Mouse (Mus musculus) activated CD4-positive, CD25-positive, alpha-beta regulatory T cell, adult 4 months (primary cell): ENCODE data around the gene Zfp385a. TPM values are rescaled to one million over a fixed set of nuclear protein-coding genes. Genes with fewer than 3 reads are reported as not detected.

Source experiments
- ATAC-seq: one replicate; pipeline ENCODE4 v1.8.0; 2017
- polyA plus RNA-seq, 2 experiments: library from polyadenylated mRNA; unstranded; fragments of 100-300 nt; shearing (Covaris generic); gene quantifications; one replicate each; pipeline ENCODE4 v1.2.1; 2017

Zfp385a gene
- polyA plus RNA-seq, 2 experiments from 2014 or later: not detected

DNA sequence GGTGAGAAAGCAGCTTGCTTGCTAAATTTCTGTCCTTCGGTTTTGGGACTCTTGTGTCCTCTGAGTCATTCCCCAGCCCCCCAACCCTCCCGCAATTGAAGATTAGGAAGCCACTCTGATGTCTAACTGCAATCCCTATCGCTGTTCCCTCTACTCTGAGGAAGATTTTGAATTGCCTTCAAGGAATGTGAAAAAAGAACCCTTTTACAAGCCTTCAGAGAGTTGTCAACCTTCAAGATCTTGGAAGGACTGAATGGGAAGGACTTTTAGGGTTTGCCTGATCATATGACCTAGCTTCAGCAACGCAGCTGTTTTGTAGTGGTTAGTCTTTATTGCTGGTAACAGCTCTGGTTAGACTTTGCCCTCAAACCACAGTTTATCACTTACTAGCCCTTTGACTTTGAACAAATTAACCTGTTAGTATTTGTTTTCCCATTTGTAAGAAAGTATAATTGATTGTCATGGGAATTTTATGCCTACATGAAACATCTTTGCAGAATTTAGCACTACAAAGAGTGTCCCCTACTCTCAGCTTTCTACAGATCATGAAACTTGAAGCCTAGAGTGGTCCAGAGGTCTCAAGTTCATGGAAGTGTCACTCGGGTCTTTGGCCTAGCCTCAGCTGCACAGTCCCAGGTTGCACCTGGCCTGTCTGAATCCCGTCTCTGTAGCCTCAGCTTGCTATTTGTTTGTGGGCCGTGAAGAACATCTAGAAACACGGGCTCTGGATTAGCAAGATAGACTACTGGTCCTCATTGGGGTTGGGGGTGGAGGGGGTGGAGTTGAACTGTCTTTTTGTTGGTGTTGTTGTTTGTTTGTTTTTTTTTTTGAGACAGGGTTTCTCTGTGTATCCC lies 33.9 kb downstream of the Zfp385a start:
- no peak for ATAC-seq

DNA sequence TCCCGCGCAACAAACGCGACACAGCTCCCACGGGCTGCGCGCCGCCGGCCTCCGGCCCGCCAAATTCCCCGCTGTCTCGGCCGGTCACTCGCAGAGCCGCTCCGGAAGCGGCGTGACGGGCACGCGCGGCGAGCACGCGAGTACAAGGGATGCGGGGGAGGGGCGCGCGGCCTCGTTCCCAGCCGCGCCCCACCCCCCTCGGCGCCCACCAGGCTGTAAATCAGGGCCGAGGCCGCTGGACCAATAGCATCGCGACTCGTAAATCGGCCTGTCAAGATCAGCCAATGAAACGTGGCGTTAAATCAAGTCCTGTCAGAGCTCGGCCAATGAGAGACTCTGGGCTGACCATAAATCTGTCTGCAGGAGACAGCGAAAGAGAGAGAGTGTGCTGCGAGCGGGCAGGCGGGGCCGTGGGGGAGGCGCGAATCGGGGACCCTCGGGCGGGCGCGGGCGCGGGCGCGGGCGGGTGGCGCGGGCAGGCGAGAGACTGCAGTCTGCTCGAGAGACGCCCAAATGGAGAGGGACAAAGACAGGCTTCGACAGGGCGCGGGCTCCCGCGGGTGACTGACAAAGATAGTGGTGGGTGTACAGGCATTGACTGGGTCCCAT lies 34.7 kb downstream of the Zfp385a start:
- ATAC-seq: peak; percentile 95

DNA sequence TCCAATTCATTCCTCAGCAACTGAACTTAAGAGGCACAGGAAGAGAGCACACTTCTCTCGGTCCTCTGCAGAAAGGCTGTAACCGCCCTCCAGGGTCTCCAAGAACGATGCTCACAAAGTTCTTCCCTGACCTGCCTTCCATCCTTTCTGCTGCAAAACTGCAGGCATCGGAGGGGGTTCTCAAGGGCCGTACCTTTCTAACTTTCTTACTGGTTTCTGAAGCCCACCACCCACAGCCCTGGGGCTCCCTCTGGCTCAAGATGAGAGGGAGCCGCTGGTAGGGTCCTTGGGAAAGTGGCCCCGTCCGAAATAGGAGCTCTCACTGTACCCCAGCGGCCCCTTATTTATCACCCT lies 35.3 kb downstream of the Zfp385a start:
- no peak for ATAC-seq

DNA sequence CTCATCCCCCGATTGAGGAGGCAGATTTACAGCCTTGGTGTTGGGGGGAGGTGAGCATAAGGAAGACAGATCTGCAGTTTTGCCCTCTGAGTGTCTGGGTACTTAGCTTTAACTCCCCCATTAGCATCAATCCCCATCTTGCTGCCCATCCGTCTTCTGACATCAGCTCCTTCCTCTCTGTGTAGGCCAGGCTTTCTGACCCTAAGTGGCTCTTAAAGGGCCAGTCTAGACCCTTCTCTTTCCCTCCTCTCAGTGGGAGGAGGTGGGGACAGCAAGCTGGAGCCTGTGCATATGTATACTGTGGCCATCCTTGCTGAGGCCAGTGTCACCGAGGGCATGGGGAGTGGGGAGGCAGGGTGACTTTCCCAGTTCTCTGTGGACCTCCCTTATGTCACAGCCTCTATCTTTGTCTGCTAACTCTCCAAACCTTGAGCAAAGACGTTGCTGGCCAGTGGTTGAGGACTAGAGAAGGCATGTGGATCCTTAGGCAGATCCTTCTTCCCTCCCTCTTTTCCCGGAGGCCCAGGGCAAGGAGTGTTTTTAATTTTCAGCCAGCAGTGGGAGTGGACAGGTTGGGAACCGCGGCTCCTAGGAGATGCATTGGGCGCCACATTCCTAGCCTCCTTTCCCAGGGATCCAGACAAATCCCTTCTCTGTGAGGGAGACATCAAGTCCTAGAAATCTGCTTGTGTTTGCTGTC lies 35.8 kb downstream of the Zfp385a start:
- no peak for ATAC-seq

DNA sequence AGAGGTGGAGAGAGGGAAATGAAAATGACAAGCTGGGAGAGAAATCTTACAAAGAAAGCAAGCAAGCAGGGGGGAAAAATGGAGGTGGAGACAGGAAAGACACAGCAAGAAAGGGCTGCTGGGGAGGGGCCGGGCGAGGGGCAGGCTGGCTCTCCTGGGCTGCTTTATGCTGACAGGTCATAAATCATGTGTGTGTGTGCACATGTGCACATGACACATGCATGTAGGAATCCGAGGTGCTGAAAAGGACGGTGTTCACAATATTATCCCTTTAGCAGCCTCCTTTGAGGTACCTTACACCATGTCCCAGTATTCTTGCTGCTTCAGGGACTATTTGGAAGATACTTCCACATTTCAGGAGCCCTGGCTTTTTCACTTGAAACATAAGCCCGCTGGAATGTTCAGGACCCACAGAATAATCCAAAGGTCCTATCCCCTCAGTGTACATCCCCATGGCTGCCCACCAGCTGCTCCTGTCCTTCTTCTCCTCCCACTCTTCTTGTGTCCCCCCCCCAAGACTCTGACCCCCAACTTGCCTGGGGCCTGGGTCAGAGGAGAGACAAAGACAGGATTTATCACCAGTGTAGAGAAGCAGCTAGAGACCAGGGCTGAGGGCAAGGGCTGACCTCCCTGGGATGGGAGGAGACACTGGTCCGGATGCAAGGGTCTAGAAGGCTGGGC lies 37.4 kb downstream of the Zfp385a start:
- no peak for ATAC-seq

DNA sequence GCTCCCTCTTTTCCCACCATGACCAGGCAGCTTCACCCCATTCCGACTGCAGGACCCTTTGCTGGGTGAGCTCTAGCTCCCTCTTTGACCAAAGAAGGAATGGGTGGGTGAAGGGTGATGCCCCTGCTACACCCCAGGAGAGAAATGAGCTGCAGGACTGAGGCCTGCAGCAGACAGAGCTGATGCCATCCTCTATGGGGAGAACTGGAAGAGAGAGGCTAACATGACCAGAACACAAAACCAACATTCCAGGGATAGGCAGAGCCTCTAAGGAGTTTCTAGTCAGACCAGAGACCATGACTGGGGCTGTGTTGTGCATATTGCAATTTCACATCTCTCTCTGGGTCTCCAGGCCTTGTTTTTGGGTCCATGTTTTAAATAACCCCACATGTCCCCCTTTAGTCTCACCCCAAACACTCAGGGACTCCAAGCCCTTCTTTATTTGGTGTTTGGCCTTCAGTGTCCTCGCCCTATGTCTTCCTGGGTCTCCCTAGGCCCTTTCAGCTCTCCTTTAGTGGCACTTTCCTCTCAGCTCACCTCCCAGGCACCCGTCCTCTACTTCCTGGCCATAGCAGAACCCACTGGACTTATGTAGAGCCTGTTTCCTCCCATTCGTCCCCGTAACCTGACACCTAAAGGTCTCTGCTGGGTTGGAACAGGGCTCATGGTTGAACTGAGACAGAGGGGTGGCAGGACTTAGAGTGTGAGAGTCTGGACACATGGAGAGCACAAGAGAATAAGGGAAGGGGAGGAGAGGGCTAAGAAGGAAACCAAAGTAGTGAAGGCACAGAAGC lies 38.1 kb downstream of the Zfp385a start:
- no peak for ATAC-seq

DNA sequence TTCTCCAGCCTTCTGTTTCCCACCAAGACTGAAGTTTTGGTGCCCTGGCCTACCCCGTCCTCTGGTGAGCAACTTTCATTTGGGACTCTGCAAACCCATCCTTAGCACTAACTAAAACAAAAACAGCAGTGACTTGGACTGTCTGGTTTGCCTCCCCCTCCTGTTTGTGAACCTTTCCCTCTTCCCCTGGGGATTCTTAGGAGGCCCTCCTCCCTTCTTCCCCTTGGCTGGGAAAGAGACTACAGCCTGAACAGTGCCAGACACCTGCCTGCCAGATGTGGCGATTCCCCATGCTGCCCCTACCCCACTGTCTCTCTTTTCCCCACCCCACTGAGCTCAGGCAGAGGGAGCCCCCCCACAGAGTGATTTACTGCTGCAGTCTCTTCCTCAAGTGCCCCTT lies 38.8 kb downstream of the Zfp385a start:
- no peak for ATAC-seq

DNA sequence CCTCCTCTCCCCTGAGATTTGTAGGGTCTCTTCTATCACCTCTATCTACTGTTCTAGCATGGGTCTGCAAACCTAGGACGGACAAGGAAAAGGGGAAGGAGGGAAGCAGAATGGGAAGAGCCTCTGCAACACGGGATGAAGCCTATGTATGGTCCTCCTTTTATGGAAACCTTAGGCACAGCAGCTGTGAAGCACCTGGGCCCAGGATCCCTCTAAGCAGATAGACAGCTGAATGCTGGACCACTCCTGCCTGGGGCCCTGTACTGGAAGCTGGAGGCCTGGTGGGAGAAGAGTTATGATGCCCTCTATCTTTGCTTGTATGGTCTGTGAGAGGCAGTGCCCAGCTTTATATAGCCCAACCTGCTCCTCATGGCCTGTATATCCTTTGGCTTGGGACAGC lies 39.3 kb downstream of the Zfp385a start:
- no peak for ATAC-seq

DNA sequence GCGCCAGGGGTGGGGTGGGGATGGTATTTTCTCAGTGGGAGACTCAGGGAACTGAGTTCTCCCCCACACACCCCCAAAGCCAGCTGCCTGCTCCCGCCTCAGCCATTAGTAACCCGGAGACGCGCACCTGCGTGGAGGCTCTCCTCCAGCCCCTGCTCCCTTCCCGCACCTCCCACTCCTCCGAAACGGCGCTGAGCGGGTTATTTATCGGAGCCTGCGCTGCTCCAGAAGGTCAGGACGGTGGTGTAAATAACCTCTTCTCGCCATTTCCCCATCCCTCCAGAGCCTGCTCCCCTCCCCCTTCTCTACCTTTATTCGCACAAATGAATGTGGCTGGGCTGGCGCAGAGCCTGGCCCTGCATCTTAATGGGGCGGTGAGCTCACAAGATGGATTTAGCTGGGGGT lies 39.8 kb downstream of the Zfp385a start:
- ATAC-seq: no peak

DNA sequence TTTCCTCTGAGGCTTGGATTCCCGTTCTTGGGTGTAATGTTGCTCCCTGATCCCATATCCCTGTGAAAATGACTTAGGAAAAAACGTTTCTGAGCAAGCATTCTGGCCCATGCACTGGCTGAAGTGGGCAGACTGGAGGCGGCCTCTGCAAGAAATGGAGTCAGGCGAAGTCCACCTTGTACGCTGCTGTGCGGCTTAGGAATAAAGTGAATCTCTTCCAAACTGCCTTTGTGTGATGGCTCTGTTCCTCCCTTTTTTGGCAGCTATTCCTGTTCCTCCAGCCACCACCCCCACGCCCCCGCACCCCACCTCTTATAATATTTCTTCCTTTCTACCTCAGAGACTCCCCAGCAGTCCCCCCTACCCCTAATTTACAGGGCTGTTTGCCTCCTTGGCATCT lies 40.2 kb downstream of the Zfp385a start:
- no peak for ATAC-seq

DNA sequence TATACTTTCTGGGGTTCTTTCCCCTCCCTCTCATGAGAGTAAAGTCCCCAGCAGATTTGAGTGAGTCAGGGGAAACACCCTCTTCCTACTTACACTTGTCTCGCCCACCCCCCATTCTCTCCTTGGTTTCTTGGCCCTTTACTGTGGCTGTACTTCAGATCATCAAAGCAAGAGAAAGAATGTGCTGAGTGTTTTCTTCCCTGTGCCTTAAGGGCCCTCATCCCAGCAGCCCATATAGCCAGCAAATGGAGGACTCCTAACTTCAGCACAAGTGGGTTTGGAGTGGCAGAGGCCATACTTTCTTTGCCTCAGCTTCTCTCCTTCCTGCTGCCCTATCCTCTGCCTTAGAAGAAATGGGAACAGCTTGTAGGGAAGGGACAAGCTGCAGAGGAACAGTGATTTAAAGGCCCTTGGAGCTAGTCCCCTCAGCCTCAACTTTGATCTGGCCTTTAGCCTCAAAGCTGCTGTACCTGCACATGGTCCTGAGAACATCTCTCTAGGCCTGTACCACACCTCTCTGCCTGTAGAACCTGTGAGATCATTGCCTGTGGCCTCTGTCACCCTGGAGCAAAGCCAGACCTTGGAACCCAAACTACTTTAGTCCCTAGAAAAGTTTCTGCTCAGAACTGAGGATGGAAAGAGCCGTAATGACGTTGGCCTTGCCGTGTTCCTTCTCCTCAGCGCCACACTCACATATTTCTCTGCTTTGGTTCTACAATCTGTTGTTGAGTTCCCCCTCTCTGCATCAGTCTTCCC lies 40.9 kb downstream of the Zfp385a start:
- no peak for ATAC-seq

DNA sequence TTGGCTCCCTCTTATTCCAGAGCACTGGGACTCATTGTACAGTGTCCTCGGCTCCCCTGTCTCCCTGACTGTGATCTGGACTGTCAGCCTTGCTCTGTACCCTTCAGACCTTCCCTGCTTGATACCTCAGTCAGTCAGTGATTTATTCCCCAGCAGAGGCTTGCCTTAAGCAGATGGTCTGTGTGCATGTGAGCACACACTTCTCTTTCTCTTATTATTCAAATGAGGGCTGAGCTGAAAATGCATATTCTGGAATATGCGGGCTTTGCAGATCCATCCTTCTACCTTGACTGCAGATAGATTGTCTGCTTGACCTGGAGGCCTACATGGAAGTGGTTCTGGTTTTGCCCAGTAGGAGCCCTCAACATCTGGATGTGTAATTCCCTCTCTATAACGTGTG lies 41.9 kb downstream of the Zfp385a start:
- no peak for ATAC-seq

DNA sequence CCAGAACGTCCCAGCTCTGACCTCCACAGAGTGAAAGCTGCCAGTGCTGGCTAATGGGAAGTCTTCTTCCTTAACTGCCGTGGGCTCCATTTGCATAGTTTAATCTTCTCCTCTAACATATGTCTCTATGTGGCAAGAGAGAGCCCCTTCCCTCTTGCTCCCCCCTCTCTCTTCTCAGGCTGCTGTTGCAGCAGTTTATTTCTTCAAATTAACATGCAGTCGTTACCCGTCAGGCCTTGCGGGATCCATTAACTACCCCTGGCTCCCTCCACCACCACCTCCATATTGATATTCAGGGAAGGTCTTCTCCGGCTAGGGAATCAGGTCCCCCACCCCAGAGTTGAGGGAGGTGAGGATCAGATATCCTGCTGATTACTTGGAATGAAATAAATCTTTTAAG lies 42.6 kb downstream of the Zfp385a start:
- ATAC-seq: no peak

DNA sequence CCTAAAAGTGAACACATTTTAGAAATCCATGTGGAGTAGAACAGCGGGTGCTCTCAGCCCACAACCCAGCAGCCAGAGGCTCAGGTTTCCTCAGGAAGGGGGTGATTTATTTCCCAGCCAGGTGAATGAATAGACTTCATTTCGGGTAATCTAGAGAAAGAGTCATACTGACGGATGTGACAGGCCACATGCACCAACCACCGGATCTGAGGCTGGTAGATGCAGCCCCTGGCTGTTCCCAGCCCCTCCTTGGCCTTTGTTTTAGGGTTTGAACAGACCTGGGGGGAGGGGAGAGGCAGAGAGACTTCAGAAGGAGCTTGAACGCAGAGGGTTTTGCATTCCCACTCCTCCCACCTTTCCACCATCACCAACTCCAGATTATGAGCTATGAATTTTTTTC lies 44.0 kb downstream of the Zfp385a start:
- no peak for ATAC-seq

DNA sequence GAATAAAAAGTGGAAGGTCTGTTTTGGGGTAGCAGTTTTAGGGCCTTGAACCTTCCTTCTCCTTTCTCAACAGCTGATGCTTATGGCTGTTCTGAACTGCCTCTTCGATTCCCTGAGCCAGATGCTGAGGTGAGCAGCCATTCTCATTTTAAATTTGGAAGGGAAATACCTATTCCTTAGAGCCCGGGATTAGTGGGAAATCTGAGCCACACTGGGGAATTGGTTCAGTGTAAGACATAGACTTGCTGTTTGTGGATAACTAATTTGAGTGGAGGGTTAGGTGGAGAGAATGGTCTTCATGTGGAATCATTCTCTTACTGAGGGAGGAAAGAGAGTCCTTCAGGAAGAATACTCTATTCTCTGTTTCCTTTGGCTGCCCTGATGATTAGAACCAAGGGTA lies 45.2 kb downstream of the Zfp385a start:
- no peak for ATAC-seq

DNA sequence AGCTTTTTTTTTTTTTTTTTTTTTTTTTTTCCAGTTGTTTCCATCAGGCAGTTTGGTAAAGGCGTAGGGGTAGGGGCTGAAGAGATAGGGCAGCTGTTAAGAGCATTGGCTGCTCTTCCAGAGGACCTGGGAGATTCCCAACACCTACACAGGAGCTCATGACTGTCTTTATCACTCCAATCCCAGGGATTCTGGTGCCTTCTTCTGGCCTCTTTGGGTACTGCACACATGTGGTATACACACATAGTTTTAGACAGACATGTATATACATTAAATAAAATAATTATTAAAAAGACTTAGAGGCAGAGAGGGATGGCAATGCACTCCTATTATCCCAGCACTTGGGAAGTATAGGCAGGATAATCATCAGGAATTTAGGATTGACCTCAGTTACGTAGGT lies 46.5 kb downstream of the Zfp385a start:
- no peak for ATAC-seq

DNA sequence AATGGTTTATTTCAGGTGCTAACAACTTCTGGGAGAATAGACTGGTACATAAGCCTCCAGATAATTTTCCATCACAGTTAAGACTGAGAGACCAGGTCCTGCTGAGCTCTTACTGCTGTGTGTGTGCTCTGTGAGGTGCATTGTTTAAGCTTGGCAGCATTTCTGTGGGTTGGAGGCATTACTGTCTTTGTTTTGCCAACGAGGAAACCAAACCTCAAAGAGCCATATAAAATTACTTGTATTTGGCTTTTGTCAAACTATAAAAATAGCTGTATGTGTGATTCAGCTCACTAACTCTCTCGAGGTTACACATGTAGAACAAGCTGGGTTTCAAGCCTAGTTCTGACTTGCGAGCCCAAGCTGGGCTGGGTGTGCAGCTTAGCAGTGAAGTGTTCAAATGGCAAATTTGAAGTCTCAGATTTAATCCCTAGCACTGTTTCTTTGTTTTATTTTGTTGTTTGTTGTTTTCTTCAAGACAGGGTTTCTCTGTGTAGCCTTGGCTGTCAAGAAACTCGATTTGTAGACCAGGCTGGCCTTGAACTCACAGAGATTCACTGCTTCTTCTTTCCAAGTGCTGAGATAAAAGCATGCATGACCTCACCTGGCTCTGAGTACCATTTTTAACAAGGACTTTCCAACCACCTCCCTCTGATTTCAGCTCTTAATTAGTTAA lies 47.1 kb downstream of the Zfp385a start:
- no peak for ATAC-seq

DNA sequence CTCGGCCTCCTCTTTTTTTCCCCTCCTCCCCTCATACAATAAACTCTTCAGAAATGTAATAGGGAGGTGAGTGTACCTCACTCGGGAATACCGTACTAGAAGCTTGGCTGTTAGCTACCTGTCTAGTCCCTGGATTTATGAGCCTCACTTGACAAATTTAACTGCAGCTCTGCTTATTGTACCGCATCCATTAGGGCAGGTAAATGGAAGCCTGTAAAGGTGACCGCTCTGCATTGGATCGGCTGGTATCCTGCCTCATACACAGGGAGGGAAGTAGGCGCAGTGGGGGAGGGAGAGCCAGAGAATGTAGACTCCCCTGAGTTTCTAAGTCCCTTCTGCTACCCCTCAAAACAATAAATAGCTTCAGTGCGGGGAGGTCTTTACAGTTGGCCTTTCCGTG lies 49.0 kb downstream of the Zfp385a start:
- ATAC-seq: no peak

DNA sequence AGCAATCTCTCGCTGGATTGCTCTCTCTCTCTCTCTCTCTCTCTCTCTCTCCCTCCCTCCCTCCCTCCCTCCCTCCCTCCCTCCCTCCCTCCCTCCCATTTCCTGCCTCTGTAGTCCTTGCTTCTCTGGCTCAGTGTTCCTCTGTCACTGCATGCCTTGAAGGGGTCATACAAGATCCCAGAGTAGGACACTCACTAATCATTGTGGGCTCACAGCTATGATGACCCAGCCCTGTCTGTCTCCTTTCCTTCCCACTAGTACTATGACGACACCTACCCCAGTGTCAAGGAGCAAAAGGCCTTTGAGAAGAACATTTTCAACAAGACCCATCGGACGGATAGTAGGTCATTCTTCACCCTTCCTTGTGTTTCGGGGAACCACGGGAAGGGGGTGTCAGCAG lies 49.5 kb downstream of the Zfp385a start:
- ATAC-seq: no peak

DNA sequence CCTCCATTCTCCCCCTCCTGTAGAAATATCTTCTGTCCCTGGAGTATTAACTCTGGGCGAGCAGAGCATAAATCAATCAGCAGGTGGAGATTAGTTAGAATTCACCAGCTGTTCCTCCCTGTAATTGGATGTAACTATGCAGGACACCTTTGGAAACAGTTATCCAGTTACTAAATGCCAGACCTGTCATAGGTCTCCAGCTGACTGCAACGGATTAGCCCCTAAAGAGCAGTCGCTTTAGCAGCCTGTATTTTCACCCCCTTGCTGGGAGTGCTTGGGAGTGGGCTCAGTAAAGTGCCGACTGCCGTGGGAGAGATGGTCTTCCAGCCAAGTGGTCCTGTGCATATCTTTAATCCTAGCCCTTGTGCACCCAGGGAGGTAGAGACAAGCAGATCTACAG lies 50.3 kb downstream of the Zfp385a start:
- ATAC-seq: no peak

DNA sequence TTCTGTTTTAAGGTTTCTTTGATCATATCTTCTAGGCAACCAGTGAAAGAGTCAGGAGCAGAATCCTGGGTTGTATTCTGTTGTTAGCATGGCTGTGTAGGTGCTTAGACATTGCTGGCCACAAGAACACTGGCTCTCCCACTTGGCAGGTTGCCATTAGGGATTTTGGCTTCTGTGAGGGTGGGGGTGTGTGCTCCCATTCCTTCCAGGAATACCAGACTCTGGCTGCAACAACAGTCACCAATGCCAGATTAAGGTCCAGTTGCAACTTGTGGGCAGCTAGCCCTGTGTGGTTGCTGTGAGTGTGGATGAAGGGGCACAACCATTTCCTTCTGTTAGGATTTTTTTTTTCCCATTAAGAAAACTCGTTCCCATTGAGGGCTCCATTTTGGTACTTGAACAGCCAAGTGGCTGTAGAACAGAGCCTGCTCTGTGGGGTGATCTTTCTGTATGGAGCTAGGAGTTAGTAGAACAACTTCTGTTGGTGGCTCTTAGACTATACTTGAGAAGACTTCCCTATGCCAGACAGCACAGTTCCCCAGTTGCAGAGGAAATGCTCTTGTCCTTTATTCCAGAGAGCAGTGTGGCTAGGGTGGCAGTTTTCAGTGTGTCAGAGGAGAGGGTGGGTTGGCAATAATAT lies 54.0 kb downstream of the Zfp385a start:
- no peak for ATAC-seq
